Mouse (Mus musculus): ENCODE data around the gene Gapt.
"Not testable (repeated sequence)": the region's sequence is repeated elsewhere in the genome, so short reads cannot be mapped to it uniquely, and the experiment has no call there.

Gene Gapt

DNA sequence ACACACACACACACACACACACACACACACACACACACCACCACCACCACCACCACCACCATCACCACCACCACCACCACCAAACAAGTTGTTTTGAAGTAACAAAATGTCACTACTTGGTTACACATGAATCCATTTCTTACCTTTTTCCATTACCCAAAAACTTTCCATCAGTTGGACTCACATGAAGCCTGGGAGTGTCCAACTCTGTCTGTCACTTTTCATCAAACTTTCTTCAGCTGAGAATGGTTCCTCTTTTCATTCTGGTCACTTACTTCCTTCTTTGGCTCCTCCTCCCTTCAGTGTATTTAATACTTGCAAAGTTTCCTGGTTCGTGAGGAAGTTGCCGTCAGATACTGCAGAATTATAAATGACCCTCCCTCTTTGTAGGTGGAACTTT, at the start of gene Gapt:
Gapt (minus strand) TSS at position 259 of the 400 bp plus-strand sequence.
- DNase-seq: no peak

GRCm38 (mm10) chr13:110406152-110406551, 49.2 kb upstream of the Gapt start:
- no peak for DNase-seq

DNA sequence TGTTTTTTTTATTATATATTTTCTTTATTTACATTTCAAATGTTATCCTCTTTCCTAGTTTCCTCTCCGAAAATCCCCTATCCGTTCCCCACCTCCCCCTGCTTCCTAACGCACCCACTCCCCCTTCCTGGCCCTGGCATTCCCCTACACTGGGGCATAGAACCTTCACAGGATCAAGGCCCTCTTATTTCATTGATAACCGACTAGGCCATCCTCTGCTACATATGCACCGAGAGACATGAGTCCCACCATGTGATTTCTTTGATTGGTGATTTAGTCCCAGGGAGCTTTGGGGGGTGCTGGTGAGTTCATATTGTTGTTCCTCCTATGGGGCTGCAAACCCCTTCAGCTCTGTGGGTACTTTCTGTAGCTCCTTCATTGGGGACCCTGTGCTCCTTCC, 47.7 kb upstream of the Gapt start:
- not testable (repeated sequence) for DNase-seq

DNA sequence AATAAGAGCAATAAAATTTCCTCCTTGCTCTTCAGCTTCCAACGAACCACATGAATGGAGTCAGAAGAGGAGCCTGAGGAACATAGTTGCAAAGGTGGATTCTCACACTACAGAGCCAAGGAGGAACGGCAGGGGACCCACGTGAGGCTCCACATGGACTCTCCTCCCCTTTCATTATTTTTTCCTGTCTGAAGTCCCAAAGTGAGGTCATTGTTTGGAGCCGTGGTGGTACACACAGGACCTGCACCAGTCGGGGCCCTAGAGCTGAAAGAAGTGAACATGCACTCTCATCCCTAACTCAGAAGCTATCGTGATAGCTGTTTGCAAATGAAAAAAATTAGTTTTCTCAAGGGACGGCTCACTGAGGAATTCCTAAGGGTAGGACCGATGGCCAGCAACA, 47.1 kb upstream of the Gapt start:
- no peak for DNase-seq

DNA sequence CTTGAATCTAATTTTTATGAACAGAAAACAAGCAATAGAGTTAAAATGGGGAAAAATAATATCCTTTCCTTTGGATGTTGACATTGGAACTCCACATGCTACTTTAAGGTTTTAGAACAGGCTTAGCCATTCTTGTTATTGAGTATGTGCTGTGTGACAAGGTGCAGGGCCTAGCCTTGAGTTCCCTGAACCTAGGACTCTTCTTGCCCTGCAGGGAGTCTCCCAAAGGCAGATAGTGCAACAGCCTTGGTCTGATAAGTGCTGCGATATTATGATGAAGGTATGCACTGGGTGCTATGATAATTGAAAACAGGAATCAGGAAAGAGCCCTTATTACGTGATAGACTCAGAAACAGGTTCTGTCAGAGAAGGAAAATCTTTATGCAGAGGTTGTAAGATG, 44.9 kb upstream of the Gapt start:
- no peak for DNase-seq

- no peak for DNase-seq
Observed at GRCm38 (mm10) chr13:110401443-110401842, 44.4 kb upstream of the Gapt start.

DNA sequence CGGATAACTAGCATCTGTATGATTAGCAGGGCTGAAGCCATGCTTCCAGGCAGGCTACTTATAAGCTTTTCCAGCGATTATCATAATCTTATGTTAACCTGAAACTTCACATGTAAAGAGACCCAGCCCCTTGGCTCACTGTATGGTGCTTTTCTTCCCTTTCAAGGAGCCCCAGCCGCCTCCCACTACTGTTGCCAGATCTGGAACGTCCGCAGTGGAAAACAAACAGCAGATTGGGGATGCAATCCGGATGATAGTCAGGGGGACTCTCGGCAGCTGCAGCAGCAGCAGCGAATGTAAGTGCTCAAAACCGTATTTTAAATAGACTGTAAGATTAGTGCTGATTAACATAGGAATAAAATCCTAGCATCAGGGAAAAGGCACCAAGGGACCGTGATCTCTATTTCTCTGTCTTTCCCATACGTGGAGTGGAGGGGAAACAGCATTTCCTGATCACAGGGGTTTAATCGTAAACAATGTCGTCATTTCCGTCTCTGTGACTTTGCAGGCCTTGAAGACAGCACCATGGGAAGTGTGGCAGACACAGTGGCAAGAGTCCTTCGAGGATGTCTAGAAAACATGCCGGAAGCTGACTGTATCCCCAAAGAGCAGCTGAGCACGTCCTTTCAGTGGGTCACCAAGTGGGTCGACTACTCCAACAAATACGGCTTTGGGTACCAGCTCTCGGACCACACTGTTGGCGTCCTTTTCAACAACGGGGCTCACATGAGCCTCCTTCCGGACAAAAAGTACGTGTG, 41.7 kb upstream of the Gapt start:
- no peak for DNase-seq

- no peak for DNase-seq
Observed at GRCm38 (mm10) chr13:110397750-110398149, 40.8 kb upstream of the Gapt start.

- no peak for DNase-seq
Observed at GRCm38 (mm10) chr13:110395916-110396685, 39.1 kb upstream of the Gapt start.

DNA sequence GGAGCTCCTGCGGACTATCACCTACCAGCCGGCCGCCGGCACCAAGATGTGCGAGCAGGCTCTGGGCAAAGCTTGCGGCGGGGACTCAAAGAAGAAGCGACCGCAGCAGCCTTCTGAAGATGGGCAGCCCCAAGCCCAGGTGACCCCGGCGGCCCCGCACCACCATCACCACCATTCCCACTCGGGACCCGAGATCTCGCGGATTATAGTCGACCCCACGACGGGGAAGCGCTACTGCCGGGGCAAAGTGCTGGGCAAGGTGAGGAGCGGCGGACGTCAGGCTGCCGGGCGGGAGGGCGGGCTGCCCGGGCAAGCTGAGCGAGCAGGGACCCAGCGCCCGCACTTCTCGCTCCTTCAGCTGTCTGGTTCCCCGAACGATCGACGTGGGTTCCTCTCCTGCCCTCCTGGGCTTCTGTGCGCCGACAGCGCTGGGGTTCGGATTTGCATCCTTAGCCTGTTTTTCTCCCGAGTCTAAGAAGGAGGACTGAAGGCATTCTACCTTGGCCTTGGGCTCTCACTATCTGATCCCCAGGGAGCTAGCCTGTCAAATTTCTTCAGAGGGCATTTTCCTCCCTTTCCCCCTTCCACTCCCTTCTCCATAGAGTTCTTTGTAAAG, 38.3 kb upstream of the Gapt start:
- no peak for DNase-seq

- peak; percentile 93 for DNase-seq
Observed at GRCm38 (mm10) chr13:110394291-110395178, 37.5 kb upstream of the Gapt start, which contains the start of gene Plk2. Gene Plk2 (plus strand): TSS chr13:110395046.

DNA sequence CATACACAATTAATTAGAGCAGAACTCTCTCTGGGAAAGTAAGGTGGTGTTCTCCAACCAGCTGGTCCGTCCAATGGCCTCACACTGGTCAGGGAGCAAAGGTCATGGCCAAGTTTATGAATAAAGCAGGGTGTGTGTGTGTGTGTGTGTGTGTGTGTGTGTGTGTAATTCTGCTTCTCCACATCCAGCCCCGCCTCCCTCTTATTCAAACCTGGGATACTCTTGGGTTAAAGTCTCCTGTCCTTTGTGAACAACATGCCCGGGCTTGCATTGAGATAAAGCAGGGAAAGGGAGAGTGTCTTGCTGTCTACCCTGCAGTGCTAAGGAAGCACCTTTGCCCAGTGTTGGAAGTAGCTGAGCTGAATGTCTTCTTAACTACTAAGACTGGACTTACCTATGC, 35.6 kb upstream of the Gapt start:
- no peak for DNase-seq

GRCm38 (mm10) chr13:110392210-110392609, 35.2 kb upstream of the Gapt start:
- DNase-seq: peak; percentile 68

DNA sequence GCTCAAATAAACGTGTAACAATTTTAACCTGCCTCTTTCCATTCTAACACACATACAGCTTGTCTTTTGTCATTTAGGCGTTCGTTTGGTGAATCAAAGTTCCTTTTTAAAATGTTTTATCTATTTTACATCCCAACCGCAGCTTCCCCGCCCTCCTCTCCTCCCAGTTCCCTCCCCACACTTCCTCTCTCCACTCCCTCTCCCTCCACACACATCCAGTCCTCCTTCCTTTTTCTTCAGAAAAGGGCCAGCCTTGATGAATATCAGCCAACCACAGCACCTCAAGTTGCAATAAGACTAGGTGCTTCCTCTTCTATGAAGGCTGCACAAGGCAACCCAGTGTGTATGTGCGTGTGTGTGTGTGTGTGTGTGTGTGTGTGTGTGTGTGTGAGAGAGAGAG, 27.5 kb upstream of the Gapt start:
- DNase-seq: no peak

- DNase-seq: peak; percentile 43
Observed at GRCm38 (mm10) chr13:110382447-110382901, 25.5 kb upstream of the Gapt start.

DNA sequence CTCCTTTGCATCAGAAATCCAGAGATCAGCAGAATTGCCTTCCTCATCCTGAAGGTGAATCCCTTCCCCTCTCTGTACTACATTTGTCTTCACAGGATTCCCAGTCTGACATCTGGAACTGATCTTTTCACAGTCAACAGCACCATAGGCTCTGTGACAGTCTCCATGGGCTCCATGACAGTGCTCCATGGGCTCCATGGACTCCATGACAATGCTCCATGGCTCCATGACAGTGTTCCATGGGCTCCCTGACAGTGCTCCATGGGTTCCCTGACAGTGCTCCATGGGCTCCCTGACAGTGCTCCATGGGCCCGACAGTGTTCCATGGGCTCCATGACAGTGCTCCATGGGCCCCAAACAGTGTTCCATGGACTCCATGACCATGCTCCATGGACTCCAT, 12.7 kb upstream of the Gapt start:
- DNase-seq: no peak

DNA sequence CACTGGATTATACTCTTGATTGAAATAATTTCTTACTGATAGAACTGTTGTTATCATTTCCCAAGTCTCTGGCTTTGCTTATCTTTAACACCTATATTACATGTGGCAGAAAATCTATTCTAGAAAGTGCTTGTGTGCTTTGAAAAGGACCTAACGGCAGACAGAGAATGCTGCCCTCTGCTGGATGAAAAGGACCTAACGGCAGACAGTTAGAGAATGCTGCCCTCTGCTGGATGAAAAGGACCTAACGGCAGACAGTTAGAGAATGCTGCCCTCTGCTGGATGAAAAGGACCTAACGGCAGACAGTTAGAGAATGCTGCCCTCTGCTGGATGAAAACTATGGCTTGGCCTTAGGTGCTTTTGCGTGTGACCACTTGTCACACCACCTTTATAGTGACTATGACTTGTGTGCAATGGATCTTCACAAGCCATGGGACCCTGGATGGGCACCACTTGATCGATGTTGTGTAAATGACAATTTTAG, 11.6 kb upstream of the Gapt start:
- DNase-seq: peak; percentile 82

DNA sequence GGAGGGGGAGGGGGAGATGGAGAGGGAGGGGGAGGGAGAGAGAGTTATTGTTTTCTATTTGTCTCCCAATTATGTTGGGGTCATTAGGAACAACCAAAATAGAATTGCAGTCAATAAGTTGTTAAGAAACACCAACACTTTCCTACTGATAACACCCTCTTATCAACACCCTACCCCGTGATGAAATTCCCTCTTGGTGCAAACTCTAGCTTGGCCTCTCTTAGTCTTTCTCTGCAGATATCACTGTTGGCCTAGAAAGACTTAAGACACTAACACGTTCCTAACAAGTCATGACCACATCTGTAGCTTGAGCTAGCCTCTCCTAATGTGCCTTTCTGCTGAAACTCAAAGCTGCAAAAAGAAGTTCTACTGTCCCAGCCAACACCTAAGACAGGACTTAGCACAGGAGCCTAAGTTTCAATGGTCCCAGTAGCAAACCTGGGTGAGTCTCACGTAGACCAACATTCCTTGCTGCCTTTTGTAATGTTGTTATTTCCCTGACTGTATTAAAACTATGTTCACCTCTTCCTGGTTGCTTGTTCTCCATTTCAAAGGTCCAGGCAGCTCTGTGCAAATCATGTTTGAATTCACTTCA, 11.1 kb upstream of the Gapt start:
- no peak for DNase-seq

GRCm38 (mm10) chr13:110366477-110366876, 9.5 kb upstream of the Gapt start:
- no peak for DNase-seq

GRCm38 (mm10) chr13:110363722-110364121, 6.7 kb upstream of the Gapt start:
- DNase-seq: no peak

- DNase-seq: no peak
Observed at GRCm38 (mm10) chr13:110351051-110351450, 5.9 kb downstream of the Gapt start.

DNA sequence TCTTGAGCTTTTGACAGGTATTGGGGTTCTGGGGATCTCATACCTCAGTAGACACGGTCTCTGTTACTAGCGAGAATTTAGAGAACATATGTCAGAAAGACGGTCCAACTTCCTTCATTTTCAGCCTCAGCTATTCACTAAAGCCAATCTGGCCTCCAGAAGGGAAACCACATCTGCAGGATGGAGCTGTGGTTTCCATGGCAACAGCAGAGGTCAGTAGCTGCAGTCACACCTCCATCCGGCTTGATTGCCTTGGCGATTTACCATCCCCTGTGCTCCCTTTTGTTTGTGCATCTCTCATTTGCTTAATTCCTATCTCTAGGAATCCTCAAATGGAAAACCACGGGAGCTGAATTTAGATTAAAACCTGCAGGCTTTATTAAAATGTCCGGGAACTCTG, 10.3 kb downstream of the Gapt start:
- no peak for DNase-seq
